Mouse (Mus musculus): ENCODE measurements around the gene Rassf4. TPM values are rescaled to one million over a fixed set of nuclear protein-coding genes. Genes with fewer than 3 reads are reported as not detected.

Gene Rassf4
- 1 to 10 TPM in 1 of 2 experiments, under 1 TPM in 1; 0.98 to 3.2 TPM for total RNA-seq (2023)

GRCm38 (mm10) chr6:116673471-116674282, at the start of gene Rassf4:
Rassf4 (minus strand) TSS chr6:116673952.

DNA sequence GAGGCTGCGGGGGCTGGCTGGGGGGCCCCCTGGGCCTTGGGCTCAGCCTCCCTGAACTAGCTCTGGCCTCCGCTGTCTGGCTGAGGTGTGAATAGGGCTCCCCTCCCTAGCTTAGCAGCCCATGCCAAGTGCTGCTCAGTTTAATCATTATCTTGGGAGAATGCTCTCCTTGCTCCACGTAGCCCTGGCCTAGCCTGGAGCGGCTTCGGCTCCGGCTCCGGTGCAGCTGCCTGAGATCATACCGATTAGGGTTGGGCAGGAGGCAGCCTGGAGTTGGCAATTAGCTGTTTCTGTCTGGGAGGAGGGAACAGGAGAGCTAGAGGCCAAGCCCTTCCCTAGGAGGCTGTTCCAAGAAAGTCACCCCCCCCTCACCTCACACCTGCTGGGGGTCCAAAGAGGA, 42.9 kb upstream of the Rassf4 start, which contains the start of gene Tmem72:
Tmem72 (minus strand) TSS at position 248 of the 400 bp plus-strand sequence.

GRCm38 (mm10) chr6:116650406-116650805, 23.3 kb downstream of the Rassf4 start, which contains the start of gene Depp1:
Depp1 (plus strand) TSS chr6:116650609.

DNA sequence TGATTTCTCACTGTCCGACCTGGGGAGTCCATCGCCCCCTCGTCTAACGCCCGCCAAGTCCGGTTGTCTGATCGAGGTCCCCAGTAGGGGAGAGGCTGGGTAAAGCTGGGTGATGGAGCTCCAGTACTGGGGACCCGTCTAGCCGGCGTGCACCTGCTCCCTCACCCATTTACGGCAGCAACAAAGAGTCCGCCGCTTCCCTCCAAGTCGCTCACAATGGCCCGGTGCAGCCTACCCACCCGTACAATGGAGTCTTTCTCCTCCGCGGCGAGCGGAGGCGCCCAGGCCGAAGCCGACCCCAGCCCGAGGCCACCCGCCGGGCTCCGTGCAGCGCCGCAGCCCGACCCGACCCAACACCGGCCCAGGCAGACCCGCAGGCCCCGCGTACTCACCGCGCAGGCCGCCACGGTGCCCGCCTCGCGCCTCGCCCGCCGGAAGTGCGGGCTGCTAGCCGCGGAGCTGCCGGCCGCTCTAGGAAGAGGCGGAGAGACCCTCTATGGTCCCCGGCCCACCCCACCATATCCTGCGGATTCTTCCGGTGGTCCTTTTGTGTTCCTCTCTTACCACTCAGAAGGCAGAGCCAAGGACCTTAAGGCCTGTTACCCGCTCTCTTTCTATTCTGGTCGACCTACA, 45.1 kb downstream of the Rassf4 start, which contains the start of gene Zfp422:
Zfp422 (minus strand) TSS at position 461 of the 633 bp plus-strand sequence.

DNA sequence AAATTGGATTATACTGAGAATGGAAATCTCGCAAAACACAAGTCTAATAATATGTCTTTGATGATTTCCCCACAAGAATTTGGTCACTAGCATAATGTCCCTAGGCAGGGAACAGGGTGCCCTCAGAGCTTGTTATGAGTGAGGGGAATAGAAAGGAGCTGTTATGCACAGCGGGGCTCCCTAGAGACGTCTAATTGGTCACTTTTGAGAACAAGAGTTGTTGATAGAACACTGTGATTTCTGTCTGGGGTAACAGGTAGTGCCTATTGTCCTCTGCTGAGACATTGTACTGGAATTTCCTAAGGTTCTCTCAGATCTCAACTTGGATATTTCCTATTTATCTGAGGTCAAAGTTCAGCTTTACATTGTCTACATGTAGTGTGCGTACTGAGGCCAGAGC, 89.7 kb downstream of the Rassf4 start, which contains the start of gene Olfr215:
Olfr215 (minus strand) TSS at position 101 of the 400 bp plus-strand sequence.

Other genes with a start within 250 kb of the Rassf4 start
- gene Alox5, start 212.8 kb downstream of the Rassf4 start, total RNA-seq (2023) = under 1 TPM in 1 of 2 experiments, not detected in 1; 0.70 TPM
- not detected for gene Olfr211, start 184.9 kb downstream of the Rassf4 start, total RNA-seq (2023)
- gene Olfr212, start 167.4 kb downstream of the Rassf4 start, total RNA-seq (2023) = under 1 TPM in 1 of 2 experiments, not detected in 1; 0.20 TPM
- gene Olfr213, start 135.5 kb downstream of the Rassf4 start, total RNA-seq (2023) = not detected
- gene Gm5580, start 122.8 kb downstream of the Rassf4 start, total RNA-seq (2023) = 1 to 10 TPM; 2.8 to 3.5 TPM
- gene Olfr214, start 119.7 kb downstream of the Rassf4 start, total RNA-seq (2023) = not detected
- gene Olfr215, start 89.8 kb downstream of the Rassf4 start, total RNA-seq (2023) = not detected
- gene Zfp422, start 45.0 kb downstream of the Rassf4 start, total RNA-seq (2023) = 10 to 100 TPM; 20.2 to 24.1 TPM
- gene Depp1, start 23.3 kb downstream of the Rassf4 start, total RNA-seq (2023) = not detected
- gene Tmem72, start 43.0 kb upstream of the Rassf4 start, total RNA-seq (2023) = under 1 TPM; 0.24 to 0.35 TPM

Measured in T-cell, adult 66 days (primary cell).